Mouse (Mus musculus): ENCODE results near the gene Zscan5b. TPM values are rescaled to one million over a fixed set of nuclear protein-coding genes. Genes with fewer than 3 reads are reported as not detected.

The Zscan5b gene
- polyA plus RNA-seq, 1 experiment from 2014 or later, result not detected

- ATAC-seq, result no peak
- 93% methylated on average over 6 of the region's 6 CpGs for WGBS
- no peaks in the 10 kb centered on the region for H3K9me3 ChIP-seq (replicated peaks; ENCODE audit: control insufficient read depth, low read length, poor library complexity, severe bottlenecking)
- no peak overlapping the region for H3K4me2 ChIP-seq (ENCODE audit: low read length)
- H3K27me3 ChIP-seq (ENCODE audit: control insufficient read depth, insufficient read depth, low read depth, low read length), result no peaks in the 10 kb centered on the region
- no peaks in the 10 kb centered on the region; the same call in 1 of the 2 replicates for H3K36me3 ChIP-seq (ENCODE audit: control insufficient read depth, insufficient read depth, low read length)
- no peak overlapping the region for H3K9ac ChIP-seq (ENCODE audit: low read depth, low read length)
- no peak overlapping the region for H3K4me3 ChIP-seq (ENCODE audit: low read depth, low read length)
- H3K4me1 ChIP-seq (ENCODE audit: control insufficient read depth, insufficient read depth, low read length), result peaks cover 20% of the 10 kb centered on the region
- H3K27ac ChIP-seq (ENCODE audit: low read length), result no peak overlapping the region
Observed at GRCm38 (mm10) chr7:6285366-6285765, 63.3 kb downstream of the Zscan5b start.

GRCm38 (mm10) chr7:6285842-6286705 is 64.0 kb downstream of the Zscan5b start, which contains the start of gene Zfp667:
TSS of gene Zfp667 (plus strand) at chr7:6286579.
- H3K4me3 ChIP-seq (ENCODE audit: low read depth, low read length), result peak within 1 kb of the TSS; percentile 52
- peaks cover 20% of the 10 kb centered on the region for H3K4me1 ChIP-seq (ENCODE audit: control insufficient read depth, insufficient read depth, low read length)
- peak within 1 kb of the TSS; percentile 82 for H3K27ac ChIP-seq (ENCODE audit: low read length)
- peaks cover 2% of the 10 kb centered on the region; the same call in 1 of the 2 replicates for H3K36me3 ChIP-seq (ENCODE audit: control insufficient read depth, insufficient read depth, low read length)
- H3K4me2 ChIP-seq (ENCODE audit: low read length), result peak within 1 kb of the TSS; percentile 84
- peak; percentile 74 for ATAC-seq
- no peaks in the 10 kb centered on the region for H3K27me3 ChIP-seq (ENCODE audit: control insufficient read depth, insufficient read depth, low read depth, low read length)
- peak within 1 kb of the TSS; percentile 67 for H3K9ac ChIP-seq (ENCODE audit: low read depth, low read length)
- H3K9me3 ChIP-seq (replicated peaks; ENCODE audit: control insufficient read depth, low read length, poor library complexity, severe bottlenecking), result no peaks in the 10 kb centered on the region
- 3% methylated on average over 47 of the region's 50 CpGs for WGBS

GRCm38 (mm10) chr7:6286921-6287531 is 64.9 kb downstream of the Zscan5b start:
- Histone ChIP-seq H3K27me3 (ENCODE audit: control insufficient read depth, insufficient read depth, low read depth, low read length) (no peaks in the 10 kb centered on the region), H3K4me2 (ENCODE audit: low read length) (peak overlapping the region; percentile 84), H3K36me3 (ENCODE audit: control insufficient read depth, insufficient read depth, low read length) (peaks cover 2% of the 10 kb centered on the region), H3K27ac (ENCODE audit: low read length) (peak overlapping the region; percentile 82), H3K4me3 (ENCODE audit: low read depth, low read length) (peak overlapping the region; percentile 52), H3K9me3 (replicated peaks; ENCODE audit: control insufficient read depth, low read length, poor library complexity, severe bottlenecking) (no peaks in the 10 kb centered on the region), H3K4me1 (ENCODE audit: control insufficient read depth, insufficient read depth, low read length) (peaks cover 20% of the 10 kb centered on the region), H3K9ac (ENCODE audit: low read depth, low read length) (peak overlapping the region; percentile 67)
- WGBS, result 20% methylated on average over 15 of the region's 15 CpGs
- ATAC-seq, result peak; percentile 33

Other genes starting within 250 kb of the Zscan5b start
- gene Vmn1r65, start 211.3 kb upstream of the Zscan5b start, polyA plus RNA-seq (2015; fragmentation: Nextera tagmentation; extraction: Ambion mirVana), result not detected in 2 replicates
- not detected in 2 replicates for gene Nlrp4c, start 177.1 kb upstream of the Zscan5b start, polyA plus RNA-seq (2015; fragmentation: Nextera tagmentation; extraction: Ambion mirVana)
- gene Zfp787, start 66.3 kb upstream of the Zscan5b start, polyA plus RNA-seq (2015; fragmentation: Nextera tagmentation; extraction: Ambion mirVana), result 22.5 and 23.1 TPM in 2 replicates
- 94.9 and 95.7 TPM in 2 replicates for gene Zfp444, start 50.1 kb upstream of the Zscan5b start, polyA plus RNA-seq (2015; fragmentation: Nextera tagmentation; extraction: Ambion mirVana)
- gene Galp, start 25.2 kb upstream of the Zscan5b start, polyA plus RNA-seq (2015; fragmentation: Nextera tagmentation; extraction: Ambion mirVana), result not detected in 2 replicates
- not detected in 2 replicates for gene Epp13, start 30.4 kb downstream of the Zscan5b start, polyA plus RNA-seq (2015; fragmentation: Nextera tagmentation; extraction: Ambion mirVana)
- 14.9 and 17.7 TPM in 2 replicates for gene Zfp667, start 64.3 kb downstream of the Zscan5b start, polyA plus RNA-seq (2015; fragmentation: Nextera tagmentation; extraction: Ambion mirVana)
- gene Zfp583, start 109.0 kb downstream of the Zscan5b start, polyA plus RNA-seq (2015; fragmentation: Nextera tagmentation; extraction: Ambion mirVana), result 16.9 and 17.4 TPM in 2 replicates
- 8.6 TPM in 2 replicates for gene Gm3854, start 121.5 kb downstream of the Zscan5b start, polyA plus RNA-seq (2015; fragmentation: Nextera tagmentation; extraction: Ambion mirVana)
- 7.3 and 7.9 TPM in 2 replicates for gene Zfp78, start 141.0 kb downstream of the Zscan5b start, polyA plus RNA-seq (2015; fragmentation: Nextera tagmentation; extraction: Ambion mirVana)
- 13.1 and 17.2 TPM in 2 replicates for gene Zfp28, start 161.0 kb downstream of the Zscan5b start, polyA plus RNA-seq (2015; fragmentation: Nextera tagmentation; extraction: Ambion mirVana)
- gene Smim17, start 176.4 kb downstream of the Zscan5b start, polyA plus RNA-seq (2015; fragmentation: Nextera tagmentation; extraction: Ambion mirVana), result 5.8 and 7.7 TPM in 2 replicates
- gene Gm20715, start 188.0 kb downstream of the Zscan5b start, polyA plus RNA-seq (2015; fragmentation: Nextera tagmentation; extraction: Ambion mirVana), result 0.05 TPM in 1 of 2 replicates, not detected in the other
- gene Olfr1344, start 216.4 kb downstream of the Zscan5b start, polyA plus RNA-seq (2015; fragmentation: Nextera tagmentation; extraction: Ambion mirVana), result 0.33 and 0.42 TPM in 2 replicates
- gene Olfr1336, start 233.9 kb downstream of the Zscan5b start, polyA plus RNA-seq (2015; fragmentation: Nextera tagmentation; extraction: Ambion mirVana), result not detected in 2 replicates
- not detected in 2 replicates for gene Olfr1346, start 244.8 kb downstream of the Zscan5b start, polyA plus RNA-seq (2015; fragmentation: Nextera tagmentation; extraction: Ambion mirVana)

Measured in midbrain, embryonic 16.5 days (tissue).